Mouse (Mus musculus): ENCODE results near the gene Adamtsl3. TPM values are rescaled to one million over a fixed set of nuclear protein-coding genes. Genes with fewer than 3 reads are reported as not detected.

Adamtsl3 gene
- polyA plus RNA-seq, 1 experiment from 2014 or later: 1.1 TPM

DNA sequence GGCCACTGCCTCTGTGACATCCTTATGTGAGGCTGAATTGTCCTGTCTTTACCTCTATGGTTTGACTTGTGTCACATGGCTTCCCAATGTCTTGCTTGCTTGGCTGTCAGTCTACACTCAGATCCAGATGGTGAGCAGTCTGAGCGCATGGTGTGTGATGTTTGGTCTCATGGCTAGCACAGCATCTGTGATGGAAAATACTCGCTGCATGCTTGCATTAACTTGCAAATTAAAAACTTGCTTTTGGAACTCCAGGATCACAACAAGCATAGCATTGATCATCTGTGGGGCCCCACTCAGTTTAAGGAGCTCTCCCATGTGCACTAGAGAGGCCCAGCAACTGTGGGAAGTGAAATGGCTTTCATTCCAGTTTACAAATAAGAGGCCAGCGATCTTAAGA lies 29.1 kb downstream of the Adamtsl3 start:
- Histone ChIP-seq H3K4me3 (no peak overlapping the region), H3K4me2 (no peak overlapping the region), H3K27ac (replicated peaks) (no peak overlapping the region), H3K27me3 (no peaks in the 10 kb centered on the region), H3K4me1 (replicated peaks) (no peaks in the 10 kb centered on the region; the same call in 1 of the 2 replicates), H3K9me3 (no peaks in the 10 kb centered on the region), H3K9ac (no peak overlapping the region), H3K36me3 (no peaks in the 10 kb centered on the region)
- WGBS: 85% methylated on average over 3 of the region's 3 CpGs
- ATAC-seq (ENCODE audit: low FRiP score, low read depth): no peak

GRCm38 (mm10) chr7:82366056-82366455 lies 30.6 kb downstream of the Adamtsl3 start:
- H3K4me1 ChIP-seq (replicated peaks): no peaks in the 10 kb centered on the region

GRCm38 (mm10) chr7:82366471-82366870 lies 31.0 kb downstream of the Adamtsl3 start:
- H3K4me3 ChIP-seq: no peak overlapping the region

More at GRCm38 (mm10) chr7:82366056-82366455, 30.6 kb downstream of the Adamtsl3 start:
- no peak overlapping the region for H3K27ac ChIP-seq (replicated peaks)
- no peaks in the 10 kb centered on the region for H3K9me3 ChIP-seq
- no peak overlapping the region for H3K4me3 ChIP-seq
- H3K36me3 ChIP-seq: no peaks in the 10 kb centered on the region
- H3K4me2 ChIP-seq: no peak overlapping the region
- H3K9ac ChIP-seq: no peak overlapping the region
- H3K27me3 ChIP-seq: no peaks in the 10 kb centered on the region
- WGBS: 83% methylated on average over 4 of the region's 4 CpGs
- no peak for ATAC-seq (ENCODE audit: low FRiP score, low read depth)

GRCm38 (mm10) chr7:82368047-82368446 lies 32.6 kb downstream of the Adamtsl3 start:
- H3K27me3 ChIP-seq: no peaks in the 10 kb centered on the region
- no peaks in the 10 kb centered on the region for H3K4me1 ChIP-seq (replicated peaks)
- no peak overlapping the region for H3K27ac ChIP-seq (replicated peaks)
- H3K9ac ChIP-seq: no peak overlapping the region
- H3K9me3 ChIP-seq: no peaks in the 10 kb centered on the region
- H3K36me3 ChIP-seq: no peaks in the 10 kb centered on the region
- WGBS: 51% methylated on average over 2 of the region's 2 CpGs
- H3K4me3 ChIP-seq: no peak overlapping the region
- ATAC-seq (ENCODE audit: low FRiP score, low read depth): no peak
- no peak overlapping the region for H3K4me2 ChIP-seq

More at GRCm38 (mm10) chr7:82366471-82366870, 31.0 kb downstream of the Adamtsl3 start:
- ATAC-seq (ENCODE audit: low FRiP score, low read depth): no peak
- Histone ChIP-seq H3K27me3 (no peaks in the 10 kb centered on the region), H3K4me1 (replicated peaks) (no peaks in the 10 kb centered on the region), H3K9me3 (no peaks in the 10 kb centered on the region), H3K4me2 (no peak overlapping the region), H3K27ac (replicated peaks) (no peak overlapping the region), H3K9ac (no peak overlapping the region), H3K36me3 (no peaks in the 10 kb centered on the region)
- 81% methylated on average over 5 of the region's 5 CpGs for WGBS

GRCm38 (mm10) chr7:82370132-82370531 lies 34.6 kb downstream of the Adamtsl3 start:
- H3K36me3 ChIP-seq: no peaks in the 10 kb centered on the region
- no peak for ATAC-seq (ENCODE audit: low FRiP score, low read depth)
- H3K4me2 ChIP-seq: no peak overlapping the region
- H3K27me3 ChIP-seq: no peaks in the 10 kb centered on the region
- H3K4me3 ChIP-seq: no peak overlapping the region
- no peak overlapping the region for H3K9ac ChIP-seq
- H3K9me3 ChIP-seq: no peaks in the 10 kb centered on the region
- no peaks in the 10 kb centered on the region for H3K4me1 ChIP-seq (replicated peaks)
- no peak overlapping the region for H3K27ac ChIP-seq (replicated peaks)
- WGBS: 90% methylated on average over 8 of the region's 8 CpGs

- H3K4me2 ChIP-seq: no peak overlapping the region
- no peaks in the 10 kb centered on the region for H3K4me1 ChIP-seq (replicated peaks)
- no peak overlapping the region for H3K4me3 ChIP-seq
- H3K36me3 ChIP-seq: no peaks in the 10 kb centered on the region
- H3K27ac ChIP-seq (replicated peaks): no peak overlapping the region
- H3K9me3 ChIP-seq: no peaks in the 10 kb centered on the region
- no peak for ATAC-seq (ENCODE audit: low FRiP score, low read depth)
- 68% methylated on average over 3 of the region's 3 CpGs for WGBS
- no peak overlapping the region for H3K9ac ChIP-seq
- no peaks in the 10 kb centered on the region for H3K27me3 ChIP-seq
Measured at GRCm38 (mm10) chr7:82371411-82371810, 35.9 kb downstream of the Adamtsl3 start.

GRCm38 (mm10) chr7:82378311-82378710 lies 42.8 kb downstream of the Adamtsl3 start:
- 73% methylated on average over 1 of the region's 1 CpGs for WGBS
- no peaks in the 10 kb centered on the region for H3K9me3 ChIP-seq
- H3K4me3 ChIP-seq: no peak overlapping the region
- no peak for ATAC-seq (ENCODE audit: low FRiP score, low read depth)
- H3K9ac ChIP-seq: no peak overlapping the region
- H3K4me2 ChIP-seq: no peak overlapping the region
- no peaks in the 10 kb centered on the region for H3K4me1 ChIP-seq (replicated peaks)
- no peak overlapping the region for H3K27ac ChIP-seq (replicated peaks)
- no peaks in the 10 kb centered on the region for H3K27me3 ChIP-seq
- no peaks in the 10 kb centered on the region for H3K36me3 ChIP-seq

DNA sequence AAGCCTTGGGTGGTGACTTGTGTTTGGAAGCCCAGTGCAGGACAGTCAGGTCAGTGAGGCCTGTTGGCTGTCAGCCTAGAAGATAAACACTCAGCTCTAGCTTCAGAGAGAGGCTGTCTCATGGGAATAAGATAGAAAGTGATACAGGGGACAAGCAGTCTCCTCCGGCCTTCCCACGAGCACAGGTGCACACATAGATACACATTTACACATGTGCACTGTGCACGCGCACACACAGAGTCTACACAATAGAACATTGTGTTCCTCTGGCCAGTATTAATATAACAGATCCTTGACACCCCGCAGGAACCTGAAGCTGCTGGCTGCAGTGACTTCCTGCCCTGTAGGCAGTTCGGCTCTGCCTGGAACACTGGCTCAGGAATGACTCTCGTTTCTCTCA lies 44.3 kb downstream of the Adamtsl3 start:
- H3K36me3 ChIP-seq: no peaks in the 10 kb centered on the region
- ATAC-seq (ENCODE audit: low FRiP score, low read depth): no peak
- no peaks in the 10 kb centered on the region for H3K27me3 ChIP-seq
- no peak overlapping the region for H3K4me3 ChIP-seq
- no peak overlapping the region for H3K27ac ChIP-seq (replicated peaks)
- H3K4me1 ChIP-seq (replicated peaks): no peaks in the 10 kb centered on the region
- H3K9me3 ChIP-seq: no peaks in the 10 kb centered on the region
- whole genome bisulfite sequencing: 82% methylated on average over 7 of the region's 7 CpGs
- no peak overlapping the region for H3K4me2 ChIP-seq
- no peak overlapping the region for H3K9ac ChIP-seq

DNA sequence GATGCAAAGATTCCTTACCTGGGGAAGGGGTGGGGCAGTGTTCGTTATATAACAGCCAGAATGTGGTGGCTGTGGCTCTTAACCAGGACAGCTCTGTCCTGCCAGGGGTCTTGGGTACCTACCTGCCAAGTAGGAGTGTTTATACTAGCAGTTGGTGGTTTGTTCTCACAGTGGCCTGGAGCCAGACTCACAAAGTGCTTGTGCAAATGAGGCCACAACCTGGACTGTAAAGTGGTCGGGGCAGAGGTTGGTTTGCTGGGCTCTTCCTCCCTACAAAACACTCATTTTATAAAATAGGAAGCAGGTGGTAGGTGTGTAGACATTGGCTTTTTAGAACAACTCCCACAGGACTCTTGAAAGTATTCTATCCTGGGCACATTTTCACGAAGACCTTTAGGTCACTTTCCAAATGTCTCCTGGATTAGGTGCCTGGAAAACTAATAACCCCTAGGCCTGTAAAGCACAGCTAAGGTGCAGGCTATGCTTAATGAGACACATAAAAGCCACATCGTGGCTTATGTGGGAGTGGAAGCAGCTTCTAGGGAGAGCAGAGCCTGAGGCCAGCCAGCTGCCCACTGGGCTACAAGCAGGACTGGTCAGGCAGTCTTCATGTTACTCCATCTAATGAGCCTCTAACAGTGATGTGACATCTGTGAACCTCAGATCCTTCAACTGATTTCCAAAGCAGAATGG lies 47.5 kb downstream of the Adamtsl3 start:
- Histone ChIP-seq H3K4me2 (no peak overlapping the region), H3K9ac (no peak overlapping the region), H3K4me3 (no peak overlapping the region), H3K9me3 (no peaks in the 10 kb centered on the region), H3K27me3 (no peaks in the 10 kb centered on the region), H3K27ac (replicated peaks) (no peak overlapping the region), H3K36me3 (no peaks in the 10 kb centered on the region), H3K4me1 (replicated peaks) (no peaks in the 10 kb centered on the region)
- WGBS: 68% methylated on average over 4 of the region's 4 CpGs
- no peak for ATAC-seq (ENCODE audit: low FRiP score, low read depth)

- no peaks in the 10 kb centered on the region for H3K4me1 ChIP-seq (replicated peaks)
- ATAC-seq (ENCODE audit: low FRiP score, low read depth): no peak
Measured at GRCm38 (mm10) chr7:82383536-82383848, 48.0 kb downstream of the Adamtsl3 start.

DNA sequence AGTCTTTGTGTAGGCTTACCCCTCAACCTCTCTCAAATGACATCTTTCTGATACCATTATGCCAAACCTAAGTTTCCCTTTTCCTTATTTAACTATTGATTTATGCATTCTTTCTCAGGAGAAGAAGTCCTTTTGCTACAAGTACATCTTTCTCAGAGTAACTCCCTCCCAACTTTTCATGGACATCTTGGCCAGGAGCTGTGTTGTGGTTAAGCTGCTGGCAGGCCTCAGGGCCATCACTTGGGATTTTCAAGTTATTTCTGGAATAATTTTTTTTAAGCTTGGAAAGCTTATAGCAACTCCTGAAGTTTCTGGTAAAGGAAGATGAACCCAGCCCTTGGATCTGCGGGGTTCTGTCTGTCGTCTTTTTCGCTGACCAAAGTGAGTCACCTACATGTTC lies 51.6 kb downstream of the Adamtsl3 start:
- Histone ChIP-seq H3K36me3 (no peaks in the 10 kb centered on the region), H3K9ac (no peak overlapping the region), H3K9me3 (no peaks in the 10 kb centered on the region), H3K27me3 (no peaks in the 10 kb centered on the region), H3K27ac (replicated peaks) (no peak overlapping the region), H3K4me3 (no peak overlapping the region), H3K4me2 (no peak overlapping the region), H3K4me1 (replicated peaks) (no peaks in the 10 kb centered on the region)
- 94% methylated on average over 3 of the region's 3 CpGs for WGBS
- ATAC-seq (ENCODE audit: low FRiP score, low read depth): no peak

More at GRCm38 (mm10) chr7:82383536-82383848, 48.0 kb downstream of the Adamtsl3 start:
- no peak overlapping the region for H3K9ac ChIP-seq
- H3K27me3 ChIP-seq: no peaks in the 10 kb centered on the region
- H3K36me3 ChIP-seq: no peaks in the 10 kb centered on the region
- 77% methylated on average over 3 of the region's 3 CpGs for WGBS
- no peaks in the 10 kb centered on the region for H3K9me3 ChIP-seq
- H3K4me2 ChIP-seq: no peak overlapping the region
- H3K27ac ChIP-seq (replicated peaks): no peak overlapping the region
- no peak overlapping the region for H3K4me3 ChIP-seq

DNA sequence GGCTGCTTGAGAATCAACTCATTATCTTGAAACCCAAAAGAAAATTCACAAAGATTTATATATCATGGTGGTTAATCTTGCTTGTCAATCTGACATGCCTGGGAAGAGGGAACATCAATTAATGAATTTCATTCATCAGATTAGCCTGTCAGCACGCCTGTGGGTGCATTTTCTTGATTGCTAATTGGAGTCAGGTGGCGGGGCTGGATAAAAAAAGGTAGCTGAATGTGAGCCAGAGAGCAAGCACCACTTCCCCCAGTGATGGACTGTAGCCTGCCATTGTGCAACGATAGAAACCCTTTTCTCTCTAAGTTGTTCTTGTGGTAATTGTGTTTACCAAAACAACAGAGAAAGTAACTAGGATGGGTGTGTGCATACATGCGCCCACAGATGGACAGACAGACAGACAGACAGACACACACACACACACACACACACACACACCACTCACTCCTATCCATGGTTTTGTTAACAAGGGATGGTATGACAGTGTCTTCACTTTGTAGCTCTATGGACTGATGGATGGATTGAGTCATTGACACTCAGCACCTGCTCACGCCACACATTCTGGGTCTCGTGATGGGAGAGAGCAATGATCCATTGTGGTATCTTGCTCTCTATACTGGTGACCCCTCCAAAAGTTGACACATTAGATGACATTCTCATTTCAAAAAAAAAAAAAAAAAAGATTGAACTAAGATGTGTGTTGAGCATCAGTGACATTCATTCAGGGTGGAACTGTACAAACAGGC lies 59.1 kb downstream of the Adamtsl3 start:
- peaks cover 21% of the 10 kb centered on the region for H3K4me1 ChIP-seq (replicated peaks)
- no peaks in the 10 kb centered on the region for H3K9me3 ChIP-seq
- H3K9ac ChIP-seq: no peak overlapping the region
- H3K4me2 ChIP-seq: no peak overlapping the region
- no peaks in the 10 kb centered on the region for H3K36me3 ChIP-seq
- H3K4me3 ChIP-seq: no peak overlapping the region
- peak; percentile 42; the same call in 1 of the 2 replicates for ATAC-seq (ENCODE audit: low FRiP score, low read depth)
- no peak overlapping the region for H3K27ac ChIP-seq (replicated peaks)
- H3K27me3 ChIP-seq: no peaks in the 10 kb centered on the region
- WGBS: 41% methylated on average over 6 of the region's 6 CpGs

Measured in hindbrain, embryonic 15.5 days (tissue).